Mouse (Mus musculus): ENCODE data around the gene Ccdc158. TPM values are rescaled to one million over a fixed set of nuclear protein-coding genes. Genes with fewer than 3 reads are reported as not detected.

Ccdc158 gene
- polyA plus RNA-seq, 1 experiment from 2014 or later, result 8.0 TPM

DNA sequence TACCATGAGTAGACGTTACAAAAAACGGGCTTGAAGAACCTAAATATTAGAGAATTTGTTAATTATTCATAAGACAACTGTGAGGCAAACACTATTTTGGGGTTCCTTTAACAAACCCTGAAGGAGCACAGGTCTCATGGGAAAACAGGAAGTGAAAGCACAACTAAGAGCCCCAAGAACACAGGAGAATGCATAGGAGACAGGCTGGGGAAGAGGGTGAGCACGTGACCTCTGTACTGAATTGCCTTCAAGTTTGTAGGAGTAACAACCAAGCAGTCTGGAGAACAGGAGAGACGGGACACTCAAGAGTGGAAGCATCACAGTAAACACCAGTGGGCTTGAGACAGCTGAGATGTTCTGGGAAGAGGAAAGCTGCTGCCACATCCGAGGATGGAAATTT lies 8.2 kb downstream of the Ccdc158 start:
- POLR2A ChIA-PET, result no interaction called here
- in situ Hi-C loops (cut with MboI; ENCODE audit: low pct_unique_long_range_greater_than_20kb), result no loop called here
- peaks cover 7% of the 10 kb centered on the region for H3K27me3 ChIP-seq
- DNase-seq (ENCODE audit: low read depth, low spot score), result no peak
- ATAC-seq, result no peak
- CTCF ChIA-PET, result interaction anchor here (0.8 to 3.3 kb wide), 2 partner anchors 10 to 61 kb away, joined by 3 to 14 read pairs; no protein-coding TSS in a partner anchor
- no peak for TF ChIP-seq CTCF (IDR thresholded peaks at IDR 0.05)

DNA sequence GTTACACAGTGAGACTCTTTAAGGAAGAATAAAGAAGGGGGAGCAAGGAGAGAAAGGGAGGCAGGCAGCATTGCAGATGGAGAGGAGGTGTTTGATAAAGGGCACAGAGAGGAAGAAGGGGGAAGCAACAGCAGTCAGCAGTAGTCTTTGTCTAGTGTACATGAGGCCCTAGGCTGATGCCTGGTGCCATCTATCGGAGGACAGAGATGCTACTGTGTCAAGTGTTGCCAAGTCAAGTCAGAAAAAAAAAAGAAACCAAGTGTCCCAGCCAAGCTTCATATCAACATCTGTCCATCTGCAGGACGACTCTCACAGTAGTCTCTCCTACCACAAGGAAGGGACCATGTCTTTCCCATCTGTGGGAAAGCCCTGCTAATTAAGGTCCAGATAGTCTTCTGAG lies 10.8 kb downstream of the Ccdc158 start:
- in situ Hi-C loops (cut with MboI; ENCODE audit: low pct_unique_long_range_greater_than_20kb), result loop anchor here (5.0 kb wide), 1 partner anchor 157 kb away; the partner anchor contains the start of gene Scarb2
- ChIA-PET CTCF (interaction anchor here (2.2 kb wide), 1 partner anchor 9 kb away, joined by 7 read pairs; no protein-coding TSS in a partner anchor), POLR2A (no interaction called here)
- no peak for TF ChIP-seq CTCF (IDR thresholded peaks at IDR 0.05)
- no peak for ATAC-seq
- H3K27me3 ChIP-seq, result peaks cover 7% of the 10 kb centered on the region
- DNase-seq (ENCODE audit: low read depth, low spot score), result no peak

DNA sequence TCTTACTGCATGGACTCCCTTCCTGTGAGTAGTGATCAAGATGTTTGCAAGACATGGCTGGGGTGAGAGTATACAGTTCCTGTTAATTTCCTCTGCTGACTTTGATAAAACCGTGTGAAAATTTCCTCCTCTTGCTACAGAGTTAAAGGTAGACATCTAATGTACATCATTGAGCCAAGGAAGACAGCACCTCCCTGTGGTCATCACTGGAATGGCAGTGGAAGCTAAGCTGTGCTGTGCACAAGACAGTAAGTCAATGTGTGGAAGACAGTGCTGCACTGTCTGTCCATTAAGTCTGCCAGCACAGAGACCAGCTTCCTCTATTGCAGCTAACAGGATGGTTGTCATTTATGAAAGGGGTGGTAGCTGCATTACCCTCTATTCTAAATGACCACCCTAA lies 18.8 kb downstream of the Ccdc158 start:
- POLR2A ChIA-PET, result no interaction called here
- in situ Hi-C loops (cut with MboI; ENCODE audit: low pct_unique_long_range_greater_than_20kb), result loop anchor here (5.0 kb wide), 1 partner anchor 194 kb away; no protein-coding TSS in a partner anchor
- no peak for ATAC-seq

DNA sequence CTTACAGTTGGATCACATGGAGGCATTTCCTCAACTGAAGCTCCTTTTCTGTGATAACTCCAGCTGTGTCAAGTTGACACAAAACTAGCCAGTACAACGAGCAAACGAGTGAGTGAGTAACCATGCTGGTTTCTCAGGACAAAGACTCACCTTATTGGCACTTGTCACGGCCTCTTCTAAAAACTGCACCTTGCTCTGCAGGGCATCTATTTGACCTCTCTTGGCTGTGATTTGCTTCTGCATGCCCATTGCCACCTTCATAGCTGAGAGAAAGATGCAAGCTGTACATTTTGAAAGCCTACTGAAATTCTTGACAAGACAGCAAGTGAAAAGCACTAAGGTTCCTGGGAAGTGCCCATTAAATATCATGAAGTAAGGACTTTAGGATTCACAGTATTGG lies 34.2 kb downstream of the Ccdc158 start:
- peaks cover 6% of the 10 kb centered on the region for H3K27me3 ChIP-seq
- ChIA-PET POLR2A (no interaction called here), CTCF (no interaction called here)
- ATAC-seq (no peak), DNase-seq (ENCODE audit: low read depth, low spot score) (no peak)
- TF ChIP-seq CTCF (IDR thresholded peaks at IDR 0.05), result no peak
- in situ Hi-C loops (cut with MboI; ENCODE audit: low pct_unique_long_range_greater_than_20kb), result no loop called here

More for the DNA sequence above, 18.8 kb downstream of the Ccdc158 start:
- peaks cover 19% of the 10 kb centered on the region for H3K27me3 ChIP-seq
- peak; percentile 20 for DNase-seq (ENCODE audit: low read depth, low spot score)
- TF ChIP-seq CTCF (IDR thresholded peaks at IDR 0.05), result peak; percentile 84
- CTCF ChIA-PET, result interaction anchor here (0.8 to 4.9 kb wide), 10 partner anchors 8 to 202 kb away, joined by 3 to 26 read pairs (median 6); partner anchors contain the start of gene Scarb2

DNA sequence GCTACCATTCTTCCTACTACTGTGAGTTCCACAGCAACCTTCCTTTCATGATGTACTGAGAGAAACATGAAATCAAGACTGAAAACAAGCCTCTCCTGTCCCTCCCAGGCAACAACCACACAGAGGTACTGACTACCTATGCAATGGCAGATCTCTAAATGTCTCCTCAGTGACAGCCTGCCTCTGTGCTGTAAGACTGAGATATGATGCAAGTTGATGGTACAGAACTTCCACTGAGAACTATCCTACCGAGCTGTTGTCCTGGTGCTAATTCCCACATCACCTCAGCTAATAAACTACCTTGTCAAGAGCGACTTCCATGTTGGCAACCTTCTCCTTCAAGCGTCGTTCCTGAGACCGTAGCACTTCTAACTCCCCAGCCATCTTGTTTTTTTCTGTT lies 39.2 kb downstream of the Ccdc158 start:
- H3K27me3 ChIP-seq, result peaks cover 6% of the 10 kb centered on the region
- POLR2A ChIA-PET, result no interaction called here
- DNase-seq (ENCODE audit: low read depth, low spot score), result no peak
- CTCF ChIA-PET, result no interaction called here
- ATAC-seq, result no peak
- no peak for TF ChIP-seq CTCF (IDR thresholded peaks at IDR 0.05)
- in situ Hi-C loops (cut with MboI; ENCODE audit: low pct_unique_long_range_greater_than_20kb), result no loop called here

DNA sequence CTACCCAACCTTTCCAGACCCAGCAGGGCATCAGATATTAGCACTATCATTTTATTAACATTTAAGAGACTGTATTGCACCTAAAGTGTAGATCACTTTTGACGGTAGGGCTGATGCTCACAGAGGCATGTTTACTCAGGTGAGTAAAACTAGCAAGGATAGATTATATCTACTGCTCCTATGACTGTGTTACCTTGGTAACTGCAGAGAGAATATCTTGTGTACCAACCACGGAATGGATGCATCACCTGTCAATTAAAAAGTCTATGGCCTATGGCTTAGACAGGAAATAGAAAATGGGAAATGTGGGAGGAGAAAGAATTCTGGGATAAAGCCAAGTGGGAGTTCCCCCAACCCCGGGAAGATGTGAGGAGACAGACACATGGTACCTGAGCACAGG lies 40.2 kb downstream of the Ccdc158 start:
- ATAC-seq (no peak), DNase-seq (ENCODE audit: low read depth, low spot score) (no peak)
- no peak for TF ChIP-seq CTCF (IDR thresholded peaks at IDR 0.05)
- CTCF ChIA-PET, result no interaction called here
- in situ Hi-C loops (cut with MboI; ENCODE audit: low pct_unique_long_range_greater_than_20kb), result no loop called here
- H3K27me3 ChIP-seq, result peaks cover 6% of the 10 kb centered on the region
- POLR2A ChIA-PET, result no interaction called here

DNA sequence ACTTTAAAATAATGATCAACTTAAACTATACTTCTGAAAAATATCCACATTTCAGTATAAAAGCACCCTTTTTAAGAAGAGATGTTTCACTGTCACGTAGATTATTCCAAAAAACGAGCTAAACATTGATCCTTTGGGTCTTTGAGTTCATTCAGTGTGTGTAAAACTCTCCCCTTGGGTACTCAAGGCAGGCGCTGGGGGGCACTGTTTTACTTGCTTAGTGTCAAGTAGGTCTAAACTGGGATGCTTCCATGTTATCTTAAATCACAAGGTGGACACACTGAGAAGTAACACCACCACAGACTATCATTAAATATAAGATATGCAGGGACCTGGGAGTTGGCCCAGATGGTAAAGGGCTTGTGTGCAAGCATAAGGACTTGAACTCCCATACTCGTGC lies 41.5 kb downstream of the Ccdc158 start:
- in situ Hi-C loops (cut with MboI; ENCODE audit: low pct_unique_long_range_greater_than_20kb), result no loop called here
- H3K27me3 ChIP-seq, result peaks cover 6% of the 10 kb centered on the region
- ATAC-seq (no peak), DNase-seq (ENCODE audit: low read depth, low spot score) (no peak)
- ChIA-PET POLR2A (no interaction called here), CTCF (interaction anchor here (1.1 to 1.2 kb wide), 2 partner anchors 20 to 23 kb away, joined by 3 read pairs; no protein-coding TSS in a partner anchor)
- peak; percentile 17 for TF ChIP-seq CTCF (IDR thresholded peaks at IDR 0.05)

DNA sequence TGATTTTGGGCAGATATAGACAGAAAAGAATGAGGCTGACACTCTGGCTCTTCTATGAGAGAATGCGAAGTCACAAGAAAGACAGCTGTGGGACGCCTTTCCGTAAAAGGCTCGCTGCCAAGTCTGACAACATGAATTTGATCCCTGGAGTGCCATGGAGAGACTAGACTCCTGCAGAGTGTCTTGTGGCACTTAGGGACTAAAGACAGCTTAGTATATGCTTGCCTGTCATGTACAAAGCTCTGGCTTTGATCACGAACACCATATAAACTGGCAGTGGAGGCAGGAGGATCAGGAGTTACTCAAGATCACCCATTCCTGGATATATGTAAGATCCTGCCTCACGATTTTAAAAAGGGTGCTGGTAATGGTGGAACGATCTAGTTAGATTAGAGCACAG lies 47.2 kb downstream of the Ccdc158 start:
- DNase-seq (ENCODE audit: low read depth, low spot score) (no peak), ATAC-seq (no peak)
- in situ Hi-C loops (cut with MboI; ENCODE audit: low pct_unique_long_range_greater_than_20kb), result no loop called here
- POLR2A ChIA-PET, result no interaction called here
- TF ChIP-seq CTCF (IDR thresholded peaks at IDR 0.05), result no peak
- no peaks in the 10 kb centered on the region for H3K27me3 ChIP-seq
- CTCF ChIA-PET, result no interaction called here

DNA sequence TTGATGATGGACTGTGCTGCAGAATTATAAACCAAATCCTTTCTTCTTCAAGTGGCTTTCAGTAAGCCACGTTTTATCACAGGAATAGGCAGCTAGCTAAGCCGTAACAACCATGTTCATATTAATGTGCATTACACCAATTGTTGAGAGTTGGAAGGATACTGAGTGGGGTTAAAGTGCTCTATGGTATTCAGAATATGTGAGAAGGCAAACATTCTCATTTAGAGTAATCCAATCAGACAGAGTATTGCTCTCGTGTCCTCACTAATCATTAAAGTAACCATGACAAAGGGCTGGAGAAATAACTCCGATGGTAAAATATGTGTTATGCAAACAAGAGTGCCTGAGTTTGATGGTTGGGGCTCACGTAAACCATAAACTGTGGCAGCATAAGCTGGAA lies 53.2 kb downstream of the Ccdc158 start:
- in situ Hi-C loops (cut with MboI; ENCODE audit: low pct_unique_long_range_greater_than_20kb), result no loop called here
- CTCF ChIA-PET, result no interaction called here

DNA sequence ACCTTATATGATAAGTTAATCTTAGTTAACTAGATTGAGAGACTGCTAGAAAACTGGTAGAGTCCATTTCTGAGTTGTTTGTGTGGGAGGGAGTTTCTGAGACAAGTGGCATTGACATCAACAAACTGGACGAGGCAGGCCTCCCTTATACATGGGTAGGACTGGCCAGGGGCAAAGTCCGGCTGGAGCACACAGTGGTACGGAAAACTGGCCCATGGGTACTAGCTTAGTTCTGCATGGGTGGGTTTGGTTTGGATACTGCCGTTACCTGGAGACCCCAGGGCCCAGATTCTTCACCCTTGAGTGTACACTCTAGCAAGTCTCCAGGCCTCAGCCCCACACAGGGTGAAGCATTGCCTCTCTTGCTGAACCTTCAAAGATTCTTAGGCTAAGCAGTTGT lies 62.3 kb downstream of the Ccdc158 start:
- CTCF ChIA-PET, result interaction anchor here (1.2 kb wide), 1 partner anchor 11 kb away, joined by 3 read pairs; no protein-coding TSS in a partner anchor
- in situ Hi-C loops (cut with MboI; ENCODE audit: low pct_unique_long_range_greater_than_20kb), result no loop called here
- DNase-seq (ENCODE audit: low read depth, low spot score) (no peak), ATAC-seq (no peak)
- H3K27me3 ChIP-seq, result peaks cover 5% of the 10 kb centered on the region
- TF ChIP-seq CTCF (IDR thresholded peaks at IDR 0.05), result no peak
- POLR2A ChIA-PET, result interaction anchor here (1.0 kb wide), 1 partner anchor 12 kb away, joined by 3 read pairs; no protein-coding TSS in a partner anchor

More for the DNA sequence above, 53.2 kb downstream of the Ccdc158 start:
- POLR2A ChIA-PET, result no interaction called here
- no peak for DNase-seq (ENCODE audit: low read depth, low spot score)
- ATAC-seq, result no peak
- no peak for TF ChIP-seq CTCF (IDR thresholded peaks at IDR 0.05)
- no peaks in the 10 kb centered on the region for H3K27me3 ChIP-seq

DNA sequence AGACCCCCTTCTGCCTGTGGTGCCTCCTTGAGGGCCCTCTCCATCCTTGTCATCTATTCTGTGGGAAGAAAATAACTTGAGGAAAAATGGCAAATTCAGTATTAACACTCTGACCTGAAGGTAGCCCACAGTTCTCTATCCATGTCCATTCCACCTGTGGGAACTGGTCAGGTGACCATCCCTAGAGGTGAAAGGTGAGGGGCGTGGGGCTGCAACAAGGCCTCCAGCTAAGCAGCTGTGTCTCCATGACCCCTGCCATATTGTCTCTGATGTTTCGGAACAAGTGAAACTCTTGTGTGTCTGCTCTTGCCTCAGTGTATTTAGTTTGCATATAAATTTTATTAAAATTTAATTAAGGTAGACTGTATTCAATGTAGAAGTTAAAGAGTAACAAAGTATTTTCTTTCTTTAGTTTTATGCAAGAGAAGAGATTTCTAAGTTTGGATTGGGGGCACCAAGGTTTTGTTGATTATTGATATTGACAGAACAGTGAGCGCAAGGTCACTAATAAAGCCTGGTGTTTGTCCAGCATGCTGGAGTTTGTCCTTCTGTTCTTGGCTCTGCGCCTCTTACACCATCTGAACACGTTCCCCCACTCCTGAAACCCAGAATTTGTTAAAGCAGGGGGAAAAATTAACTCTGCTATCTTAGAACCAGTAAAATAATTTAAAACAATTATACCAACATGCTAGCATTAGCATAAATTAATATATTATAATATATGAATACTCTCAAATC lies 67.4 kb downstream of the Ccdc158 start:
- DNase-seq (ENCODE audit: low read depth, low spot score) (no peak), ATAC-seq (no peak)
- no peak for TF ChIP-seq CTCF (IDR thresholded peaks at IDR 0.05)
- peaks cover 5% of the 10 kb centered on the region for H3K27me3 ChIP-seq
- in situ Hi-C loops (cut with MboI; ENCODE audit: low pct_unique_long_range_greater_than_20kb), result no loop called here
- CTCF ChIA-PET, result no interaction called here
- POLR2A ChIA-PET, result no interaction called here

Measured in Patski (cell line).